In the genomic region with DNA sequence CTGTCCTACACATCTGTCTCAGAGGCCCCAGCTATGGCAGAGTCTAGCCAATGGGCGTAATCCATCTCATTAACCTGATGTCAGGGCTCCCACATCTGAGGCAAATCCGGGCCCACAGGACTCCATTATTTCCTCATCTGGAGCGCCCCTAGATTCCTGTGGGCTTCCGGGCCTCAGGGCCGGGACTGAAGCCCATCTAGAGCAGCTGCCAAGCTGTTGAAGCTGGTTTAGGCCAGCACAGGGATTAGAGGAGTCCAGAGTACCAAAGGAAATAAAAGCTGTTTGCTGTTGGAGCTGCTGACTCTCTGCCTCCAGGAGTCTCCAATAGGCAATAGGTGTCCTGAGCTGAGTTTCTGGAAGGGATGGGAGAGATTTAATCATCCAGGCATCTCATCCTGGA, we compare ENCODE assay signal across 21 mouse cellular contexts. TPM values are rescaled to one million over a fixed set of nuclear protein-coding genes. Genes with fewer than 3 reads are reported as not detected.
DNase-seq lines count a peak whose midpoint lies in the region; ATAC-seq and TF ChIP-seq lines count a peak whose summit lies in the region.
"Had no signal": no experiment of that assay in that cellular context is flagged by ENCODE, and none has a peak within 500 bp of the region (broad histone marks: within the 10 kb centered on the region; RNA-seq: fewer than 3 reads in every experiment).

No protein-coding gene starts in this region.

- H3K27me3 ChIP-seq in kidney, embryonic 15.5 days = no peaks in the 10 kb centered on the region
- no peaks in the 10 kb centered on the region for H3K27me3 ChIP-seq in embryonic facial prominence, embryonic 14.5 days (replicated peaks; ENCODE audit: control insufficient read depth, insufficient read depth, low read length)
- H3K27me3 ChIP-seq in liver, postnatal 0 days (ENCODE audit: insufficient read depth, low read length) = no peaks in the 10 kb centered on the region
- H3K27me3 ChIP-seq in midbrain, embryonic 14.5 days (ENCODE audit: control insufficient read depth, insufficient read depth, low read length) = no peaks in the 10 kb centered on the region
- H3K27me3 ChIP-seq: forebrain, embryonic 15.5 days; hindbrain, embryonic 15.5 days had no signal

- 65% methylated on average over 5 of the region's 5 CpGs for WGBS in kidney, embryonic 15.5 days
- 56% methylated on average over 5 of the region's 5 CpGs for WGBS in embryonic facial prominence, embryonic 14.5 days
- WGBS in liver, postnatal 0 days (ENCODE audit: insufficient replicate concordance) = 69% methylated on average over 5 of the region's 5 CpGs
- 72% methylated on average over 5 of the region's 5 CpGs for WGBS in midbrain, embryonic 14.5 days

- no peak for TF ChIP-seq CTCF in liver, postnatal 0 days (IDR thresholded peaks at IDR 0.05; ENCODE audit: low read depth)

- no peak overlapping the region for H3K27ac ChIP-seq in kidney, embryonic 15.5 days
- no peak overlapping the region for H3K27ac ChIP-seq in embryonic facial prominence, embryonic 14.5 days (replicated peaks; ENCODE audit: low read depth, low read length)
- no peak overlapping the region for H3K27ac ChIP-seq in liver, postnatal 0 days (ENCODE audit: low read depth)
- H3K27ac ChIP-seq in midbrain, embryonic 14.5 days (replicated peaks; ENCODE audit: low read depth, low read length) = no peak overlapping the region
- H3K27ac ChIP-seq: forebrain, embryonic 15.5 days; heart, adult 2 months; hindbrain, embryonic 15.5 days had no signal

- no peak overlapping the region for H3K4me2 ChIP-seq in kidney, embryonic 15.5 days
- H3K4me2 ChIP-seq in embryonic facial prominence, embryonic 14.5 days (ENCODE audit: low read depth, low read length) = no peak overlapping the region
- no peak overlapping the region for H3K4me2 ChIP-seq in liver, postnatal 0 days (ENCODE audit: low read depth, low read length)
- H3K4me2 ChIP-seq in midbrain, embryonic 14.5 days (ENCODE audit: low read length) = no peak overlapping the region
- H3K4me2 ChIP-seq: forebrain, embryonic 15.5 days; hindbrain, embryonic 15.5 days had no signal

- H3K4me3 ChIP-seq in kidney, embryonic 15.5 days (replicated peaks) = no peak overlapping the region
- no peak overlapping the region for H3K4me3 ChIP-seq in embryonic facial prominence, embryonic 14.5 days (ENCODE audit: low read depth, low read length)
- H3K4me3 ChIP-seq in liver, postnatal 0 days (ENCODE audit: low read depth, low read length) = no peak overlapping the region
- no peak overlapping the region for H3K4me3 ChIP-seq in midbrain, embryonic 14.5 days (replicated peaks; ENCODE audit: low read depth, low read length)
- H3K4me3 ChIP-seq: forebrain, embryonic 15.5 days; heart, adult 2 months; hindbrain, embryonic 15.5 days had no signal

- ATAC-seq in kidney, embryonic 15.5 days (replicated peaks; ENCODE audit: low FRiP score) = no peak
- ATAC-seq in embryonic facial prominence, embryonic 14.5 days (ENCODE audit: low read depth) = no peak
- ATAC-seq in liver, postnatal 0 days = no peak
- no peak for ATAC-seq in midbrain, embryonic 14.5 days (ENCODE audit: low FRiP score, low TSS enrichment)
- ATAC-seq: forebrain, embryonic 15.5 days had no signal

- H3K9ac ChIP-seq in kidney, embryonic 15.5 days = no peak overlapping the region
- H3K9ac ChIP-seq in embryonic facial prominence, embryonic 14.5 days (ENCODE audit: low read depth, low read length) = 0 out of 2 replicates have a peak overlapping the region, but pooled peaks have one; percentile 10
- no peak overlapping the region for H3K9ac ChIP-seq in liver, postnatal 0 days (replicated peaks)
- no peak overlapping the region for H3K9ac ChIP-seq in midbrain, embryonic 14.5 days (replicated peaks; ENCODE audit: low read length)
- H3K9ac ChIP-seq: forebrain, embryonic 15.5 days; hindbrain, embryonic 15.5 days had no signal

- no peaks in the 10 kb centered on the region for H3K36me3 ChIP-seq in kidney, embryonic 15.5 days
- no peaks in the 10 kb centered on the region for H3K36me3 ChIP-seq in embryonic facial prominence, embryonic 14.5 days (ENCODE audit: control insufficient read depth, insufficient read depth, low read length)
- no peaks in the 10 kb centered on the region for H3K36me3 ChIP-seq in liver, postnatal 0 days (replicated peaks; ENCODE audit: insufficient read depth, low read length)
- H3K36me3 ChIP-seq in midbrain, embryonic 14.5 days (ENCODE audit: control insufficient read depth, insufficient read depth, low read length) = no peaks in the 10 kb centered on the region
- H3K36me3 ChIP-seq: forebrain, embryonic 15.5 days; hindbrain, embryonic 15.5 days had no signal

- no peaks in the 10 kb centered on the region for H3K4me1 ChIP-seq in kidney, embryonic 15.5 days
- H3K4me1 ChIP-seq in embryonic facial prominence, embryonic 14.5 days (ENCODE audit: control insufficient read depth, insufficient read depth, low read length) = no peaks in the 10 kb centered on the region
- no peaks in the 10 kb centered on the region for H3K4me1 ChIP-seq in liver, postnatal 0 days (ENCODE audit: insufficient read depth)
- H3K4me1 ChIP-seq in midbrain, embryonic 14.5 days (ENCODE audit: control insufficient read depth, insufficient read depth, low read length) = no peaks in the 10 kb centered on the region
- H3K4me1 ChIP-seq: forebrain, embryonic 15.5 days; hindbrain, embryonic 15.5 days had no signal

- TF ChIP-seq EP300 in liver, postnatal 0 days (IDR thresholded peaks at IDR 0.05; ENCODE audit: low read depth) = no peak

- DNase-seq in heart, adult 8-10 months (ENCODE audit: low spot score) = peak; percentile 4
- DNase-seq in heart, postnatal 4 days = no peak
- DNase-seq in kidney, adult 8-10 months = peak; percentile 8 to 14
- no peak for DNase-seq in embryonic facial prominence, embryonic 14.5 days (ENCODE audit: low spot score)
- DNase-seq in kidney, postnatal 14 days = peak; percentile 11
- DNase-seq in liver, postnatal 0 days = no peak
- no peak for DNase-seq in midbrain, embryonic 14.5 days
- DNase-seq: adrenal gland, adult 8-10 months; adrenal gland, postnatal 36 days; cerebellum, adult 2 months; cerebellum, postnatal 10 days; gastrocnemius, postnatal 36 days had no signal

- H3K9me3 ChIP-seq in kidney, embryonic 15.5 days (replicated peaks) = no peaks in the 10 kb centered on the region
- H3K9me3 ChIP-seq in embryonic facial prominence, embryonic 14.5 days (ENCODE audit: control insufficient read depth, low read length) = no peaks in the 10 kb centered on the region
- H3K9me3 ChIP-seq in liver, postnatal 0 days (ENCODE audit: low read length) = no peaks in the 10 kb centered on the region
- H3K9me3 ChIP-seq in midbrain, embryonic 14.5 days (ENCODE audit: control insufficient read depth, low read length) = no peaks in the 10 kb centered on the region
- H3K9me3 ChIP-seq: forebrain, embryonic 15.5 days; hindbrain, embryonic 15.5 days had no signal

RNA-seq across cellular contexts. Expression of gene Pglyrp2, which starts 11.2 kb away (rescaled TPM):
- total RNA-seq in heart, adult 8-10 months (2022) = not detected
- not detected for total RNA-seq in heart, postnatal 4 days (2021)
- not detected in 2 replicates for polyA plus RNA-seq in kidney, embryonic 15.5 days (2015; fragmentation: Nextera tagmentation; extraction: Ambion mirVana)
- polyA plus RNA-seq in embryonic facial prominence, embryonic 14.5 days (2014; fragmentation: Nextera tagmentation; extraction: Ambion mirVana) = 0.17 TPM in 1 of 2 replicates, not detected in the other
- polyA plus RNA-seq in liver, postnatal 0 days (2015; fragmentation: Nextera tagmentation; extraction: Ambion mirVana) = 48.4 and 53.7 TPM in 2 replicates
- polyA plus RNA-seq in midbrain, embryonic 14.5 days (2014; fragmentation: Nextera tagmentation; extraction: Ambion mirVana) = not detected in 2 replicates
- total RNA-seq: ES-E14; gastrocnemius, adult 8-10 months had no signal
- polyA plus RNA-seq: cerebellum, adult 2 months; embryonic facial prominence, embryonic 11.5 days; forebrain, embryonic 15.5 days; heart, embryonic 14.5 days; hindbrain, embryonic 11.5 days; hindbrain, embryonic 15.5 days had no signal

RNA-seq across cellular contexts. Expression of gene Cyp4f39, which starts 17.4 kb away (rescaled TPM):
- under 1 TPM in 1 of 4 experiments, not detected in 3; 0.23 TPM for total RNA-seq in heart, adult 8-10 months (2022)
- total RNA-seq in heart, postnatal 4 days (2021) = under 1 TPM; 0.17 to 0.43 TPM
- polyA plus RNA-seq in kidney, embryonic 15.5 days (2015; fragmentation: Nextera tagmentation; extraction: Ambion mirVana) = 0.55 and 0.66 TPM in 2 replicates
- 4.8 and 6.2 TPM in 2 replicates for polyA plus RNA-seq in embryonic facial prominence, embryonic 14.5 days (2014; fragmentation: Nextera tagmentation; extraction: Ambion mirVana)
- polyA plus RNA-seq in liver, postnatal 0 days (2015; fragmentation: Nextera tagmentation; extraction: Ambion mirVana) = 0.22 and 0.32 TPM in 2 replicates
- 0.67 and 0.82 TPM in 2 replicates for polyA plus RNA-seq in midbrain, embryonic 14.5 days (2014; fragmentation: Nextera tagmentation; extraction: Ambion mirVana)
- total RNA-seq: adrenal gland, adult 8-10 months; adrenal gland, postnatal 36 days; heart, adult 2 months had no signal
- polyA plus RNA-seq: hindbrain, embryonic 11.5 days had no signal

RNA-seq across cellular contexts. Expression of gene Rasal3, which starts 31.8 kb away (rescaled TPM):
- total RNA-seq in heart, adult 8-10 months (2022) = 1 to 10 TPM in 1 of 4 experiments, under 1 TPM in 3; 0.33 to 1.2 (median 0.61) TPM
- under 1 TPM; 0.52 to 0.67 TPM for total RNA-seq in heart, postnatal 4 days (2021)
- 0.33 and 0.95 TPM in 2 replicates for polyA plus RNA-seq in kidney, embryonic 15.5 days (2015; fragmentation: Nextera tagmentation; extraction: Ambion mirVana)
- 2.2 and 2.4 TPM in 2 replicates for polyA plus RNA-seq in embryonic facial prominence, embryonic 14.5 days (2014; fragmentation: Nextera tagmentation; extraction: Ambion mirVana)
- 2.9 and 3.1 TPM in 2 replicates for polyA plus RNA-seq in liver, postnatal 0 days (2015; fragmentation: Nextera tagmentation; extraction: Ambion mirVana)
- polyA plus RNA-seq in midbrain, embryonic 14.5 days (2014; fragmentation: Nextera tagmentation; extraction: Ambion mirVana) = 0.39 and 0.50 TPM in 2 replicates
- total RNA-seq: gastrocnemius, adult 8-10 months had no signal

RNA-seq across cellular contexts. Expression of gene Wiz, which starts 45.9 kb away (rescaled TPM):
- total RNA-seq in heart, adult 8-10 months (2022) = 10 to 100 TPM; 14.0 to 17.2 (median 15.4) TPM
- 10 to 100 TPM; 33.7 to 34.6 TPM for total RNA-seq in heart, postnatal 4 days (2021)
- 25.6 and 26.5 TPM in 2 replicates for polyA plus RNA-seq in kidney, embryonic 15.5 days (2015; fragmentation: Nextera tagmentation; extraction: Ambion mirVana)
- polyA plus RNA-seq in embryonic facial prominence, embryonic 14.5 days (2014; fragmentation: Nextera tagmentation; extraction: Ambion mirVana) = 27.6 and 29.3 TPM in 2 replicates
- 2.7 and 3.2 TPM in 2 replicates for polyA plus RNA-seq in liver, postnatal 0 days (2015; fragmentation: Nextera tagmentation; extraction: Ambion mirVana)
- 40.8 and 59.2 TPM in 2 replicates for polyA plus RNA-seq in midbrain, embryonic 14.5 days (2014; fragmentation: Nextera tagmentation; extraction: Ambion mirVana)

Comparison
In these comparisons a context has a peak if more than half of its experiments do, and no peak if none do; other contexts are left out.
1. DNase-seq: peak in heart, adult 8-10 months (single experiment), kidney, adult 8-10 months (2 of 2) and kidney, postnatal 14 days (single experiment); none in heart, postnatal 4 days (single experiment), embryonic facial prominence, embryonic 14.5 days (single experiment), liver, postnatal 0 days (single experiment) and midbrain, embryonic 14.5 days (single experiment).
2. RNA of gene Pglyrp2, which starts 11.2 kb away (polyA plus RNA-seq): 48.4 to 53.7 TPM in liver, postnatal 0 days; 0.17 TPM in embryonic facial prominence, embryonic 14.5 days, not detected in kidney, embryonic 15.5 days and not detected in midbrain, embryonic 14.5 days; every median in the first group is over 10 times any median in the second.